Mouse (Mus musculus) testis, adult 2 months (tissue): ENCODE measurements around the gene Asic2.

ENCODE experiments used
- CTCF ChIP-seq: fragments of 200-500 bp; IDR thresholded peaks from 2 replicates; pipeline ENCODE4 v1.5.1; 2012; ENCODE audit warnings: low read depth, mild to moderate bottlenecking, inconsistent platforms, low read length, moderate library complexity; ENCODE audit not compliant: control insufficient read depth, insufficient read depth, insufficient replicate concordance
- POLR2A ChIP-seq: fragments of 200-500 bp; IDR thresholded peaks from 2 replicates; pipeline ENCODE4 v1.6.1; 2012; ENCODE audit warnings: low read depth, mild to moderate bottlenecking, inconsistent platforms, low read length, moderate library complexity; ENCODE audit not compliant: control insufficient read depth

DNA sequence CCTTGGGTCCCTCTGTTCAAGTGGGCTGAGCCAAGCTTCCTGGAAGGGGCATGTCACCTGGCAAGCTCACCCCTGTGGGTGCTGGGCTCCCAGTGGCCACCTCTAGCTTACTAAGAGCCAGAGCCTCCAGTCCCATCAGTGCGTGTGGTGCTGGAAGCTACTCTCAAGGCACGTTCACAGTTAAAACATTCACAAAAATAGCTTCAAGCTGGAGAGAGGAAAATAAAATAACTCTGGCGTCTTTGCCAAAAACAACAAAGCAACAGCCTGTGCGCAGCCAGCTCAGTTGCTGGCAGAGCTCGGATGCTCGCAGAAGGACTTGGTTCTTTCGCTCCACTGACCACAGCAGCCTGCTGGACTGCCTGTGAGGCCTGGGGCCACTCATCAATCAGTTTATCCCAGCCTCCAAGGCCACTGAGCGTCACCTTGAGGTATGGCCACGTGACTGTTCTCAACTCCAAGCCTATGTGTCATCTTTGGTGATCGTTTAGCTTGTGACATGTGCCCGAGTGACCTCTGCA lies 1091.1 kb downstream of the Asic2 start:
- TF ChIP-seq POLR2A, result no peak
- TF ChIP-seq CTCF, result no peak
